In the genomic region with DNA sequence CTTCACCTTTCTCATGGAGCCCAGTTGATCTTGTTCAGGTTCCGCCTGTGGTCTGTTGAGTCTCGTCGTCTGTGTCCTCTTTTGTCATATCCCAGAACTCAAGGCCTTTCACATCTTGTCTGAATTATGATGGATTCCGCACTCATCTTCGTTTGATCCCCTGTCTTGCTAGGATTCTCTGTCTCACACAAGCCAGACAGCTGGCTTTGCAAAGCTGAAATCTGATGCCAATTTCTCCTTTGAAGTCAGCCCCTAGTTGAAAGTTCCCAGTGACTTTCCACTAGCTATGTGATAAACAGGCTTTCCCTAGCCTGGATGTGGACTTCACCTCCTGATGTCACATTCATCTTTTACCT, we compare ENCODE assay signal across 14 mouse cellular contexts. TPM values are rescaled to one million over a fixed set of nuclear protein-coding genes. Genes with fewer than 3 reads are reported as not detected.
DNase-seq lines count a peak whose midpoint lies in the region; ATAC-seq lines count a peak whose summit lies in the region.
"Had no signal": no experiment of that assay in that cellular context is flagged by ENCODE, and none has a peak within 500 bp of the region (broad histone marks: within the 10 kb centered on the region; RNA-seq: fewer than 3 reads in every experiment).

No protein-coding gene starts in this region.

- no peak overlapping the region for H3K4me3 ChIP-seq in midbrain, embryonic 11.5 days (ENCODE audit: low read depth, low read length)
- H3K4me3 ChIP-seq in midbrain, embryonic 10.5 days: no peak overlapping the region

- WGBS in midbrain, embryonic 11.5 days: 39% methylated on average over 5 of the region's 5 CpGs
- 38% methylated on average over 5 of the region's 5 CpGs for WGBS in midbrain, embryonic 10.5 days

- no peak overlapping the region for H3K27ac ChIP-seq in midbrain, embryonic 11.5 days (ENCODE audit: low read depth, low read length)
- no peak overlapping the region; the same call in 1 of the 2 replicates for H3K27ac ChIP-seq in midbrain, embryonic 10.5 days (replicated peaks)

- H3K9me3 ChIP-seq in midbrain, embryonic 11.5 days (ENCODE audit: control insufficient read depth, low read length): no peaks in the 10 kb centered on the region
- no peaks in the 10 kb centered on the region for H3K9me3 ChIP-seq in midbrain, embryonic 10.5 days (replicated peaks)
- H3K9me3 ChIP-seq: G1E had no signal

- ATAC-seq in midbrain, embryonic 11.5 days (ENCODE audit: low FRiP score): no peak
- ATAC-seq in activated CD4-positive, CD25-positive, alpha-beta regulatory T cell, adult 4 months: no peak

- no peaks in the 10 kb centered on the region for H3K27me3 ChIP-seq in midbrain, embryonic 11.5 days (ENCODE audit: control insufficient read depth, insufficient read depth, low read length)
- H3K27me3 ChIP-seq in midbrain, embryonic 10.5 days (ENCODE audit: low read depth, poor library complexity, severe bottlenecking): no peaks in the 10 kb centered on the region

- DNase-seq in adrenal gland, adult 8-10 months: peak; percentile 6
- DNase-seq in adrenal gland, postnatal 4 days (ENCODE audit: low spot score in 2 of 2): no peak
- DNase-seq in midbrain, embryonic 11.5 days (ENCODE audit: low spot score, missing footprints): peak; percentile 57
- DNase-seq in midbrain, embryonic 10.5 days (ENCODE audit: low spot score): no peak
- DNase-seq in forelimb bud, embryonic 11.5 days (ENCODE audit: low read depth, low spot score): peak; percentile 34
- DNase-seq in cerebellum, postnatal 25 days: no peak
- no peak for DNase-seq in spleen, postnatal 4 days (ENCODE audit: low spot score in 2 of 2)
- DNase-seq: cerebellum, adult 8-10 months had no signal

- H3K9ac ChIP-seq in midbrain, embryonic 11.5 days (ENCODE audit: low read length): no peak overlapping the region

- H3K4me2 ChIP-seq in midbrain, embryonic 11.5 days: no peak overlapping the region
- H3K4me2 ChIP-seq: liver, embryonic 11.5 days had no signal

- 0 out of 2 replicates have a peak, but pooled peaks cover 4% of the 10 kb centered on the region for H3K4me1 ChIP-seq in midbrain, embryonic 11.5 days (ENCODE audit: control insufficient read depth, insufficient read depth, low read length)
- peaks cover 11% of the 10 kb centered on the region for H3K4me1 ChIP-seq in midbrain, embryonic 10.5 days

- H3K36me3 ChIP-seq in midbrain, embryonic 11.5 days (ENCODE audit: control insufficient read depth, insufficient read depth, low read length): no peaks in the 10 kb centered on the region
- no peaks in the 10 kb centered on the region for H3K36me3 ChIP-seq in midbrain, embryonic 10.5 days
- H3K36me3 ChIP-seq: G1E had no signal

RNA-seq across cellular contexts. Expression of gene Tnfsf4, which starts 14.8 kb away (rescaled TPM):
- total RNA-seq in adrenal gland, adult 8-10 months (2022): not detected
- not detected for total RNA-seq in adrenal gland, postnatal 4 days (2021)
- polyA plus RNA-seq in midbrain, embryonic 11.5 days (2014; fragmentation: Nextera tagmentation; extraction: Ambion mirVana): 0.20 and 0.40 TPM in 2 replicates
- polyA plus RNA-seq in midbrain, embryonic 10.5 days (2016; fragmentation: Nextera tagmentation; extraction: Ambion mirVana): 0.22 and 0.24 TPM in 2 replicates
- 1 to 10 TPM in 1 of 2 experiments, under 1 TPM in 1; 0.29 to 2.1 TPM for polyA plus RNA-seq in activated CD4-positive, CD25-positive, alpha-beta regulatory T cell, adult 4 months (2017; shearing (Covaris generic))
- total RNA-seq: heart, adult 8-10 months; heart, postnatal 25 days; layer of hippocampus, postnatal 25 days had no signal
- polyA plus RNA-seq: G1E; liver, embryonic 11.5 days had no signal

Comparison
In these comparisons a context has a peak if more than half of its experiments do, and no peak if none do; other contexts are left out.
1. DNase-seq: peak in adrenal gland, adult 8-10 months (single experiment), midbrain, embryonic 11.5 days (single experiment) and forelimb bud, embryonic 11.5 days (single experiment); none in adrenal gland, postnatal 4 days (0 of 2), midbrain, embryonic 10.5 days (single experiment), cerebellum, postnatal 25 days (0 of 2) and spleen, postnatal 4 days (0 of 2).